Mouse (Mus musculus): ENCODE measurements around the gene Pla2g4b. TPM values are rescaled to one million over a fixed set of nuclear protein-coding genes. Genes with fewer than 3 reads are reported as not detected.

Pla2g4b gene
- polyA plus RNA-seq, 1 experiment = 0.56 TPM

DNA sequence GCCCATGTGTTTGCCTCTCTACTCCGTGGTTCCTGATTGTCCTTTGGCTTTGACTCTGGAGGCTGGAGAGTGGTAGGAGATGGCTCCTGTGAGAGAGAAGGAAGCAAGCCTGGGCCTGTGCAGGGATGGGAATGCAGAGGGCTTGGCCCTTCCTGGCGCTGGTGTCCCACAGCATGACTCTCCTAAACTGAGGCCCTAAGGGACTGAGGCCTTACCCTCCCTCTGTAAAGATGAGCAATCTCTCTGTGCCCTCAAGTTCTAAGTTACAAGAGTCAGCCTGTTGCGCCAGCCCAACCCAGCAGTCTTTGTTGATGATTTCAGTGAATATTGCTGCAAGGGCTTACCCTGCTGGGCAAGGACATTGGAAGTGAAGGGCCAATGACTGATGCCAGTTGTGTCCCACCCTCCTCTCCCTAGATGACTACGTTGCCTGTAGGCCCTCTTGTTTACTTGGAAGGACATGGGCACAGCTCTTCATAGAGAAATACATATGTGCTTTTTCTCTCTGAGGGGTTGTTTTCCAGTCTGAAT, 25.5 kb upstream of the Pla2g4b start:
- H3K27me3 ChIP-seq (ENCODE audit: control insufficient read depth, insufficient read depth, insufficient read length) = no peaks in the 10 kb centered on the region
- H3K4me3 ChIP-seq (ENCODE audit: insufficient read depth, poor library complexity, severe bottlenecking) = no peak overlapping the region
- no peaks in the 10 kb centered on the region for H3K79me3 ChIP-seq (ENCODE audit: low read depth)
- peaks cover 4% of the 10 kb centered on the region for H3K36me3 ChIP-seq (ENCODE audit: control insufficient read depth, insufficient read depth)
- H3ac ChIP-seq (ENCODE audit: control insufficient read depth, insufficient read length, low read depth) = no peak overlapping the region
- H3K79me2 ChIP-seq (ENCODE audit: control insufficient read depth, insufficient read depth) = no peaks in the 10 kb centered on the region
- TF ChIP-seq FOSL1 (IDR thresholded peaks at IDR 0.05; ENCODE audit: insufficient read depth, low read length, poor library complexity, severe bottlenecking) = no peak
- TF ChIP-seq MYOG (IDR thresholded peaks at IDR 0.05; ENCODE audit: control insufficient read depth, extremely low read depth, insufficient read length) = no peak
- no peak for TF ChIP-seq MAX (IDR thresholded peaks at IDR 0.05)
- TF ChIP-seq USF1 (IDR thresholded peaks at IDR 0.05; ENCODE audit: low read depth) = no peak
- no peak for TF ChIP-seq CTCF (IDR thresholded peaks at IDR 0.05; ENCODE audit: control insufficient read depth, insufficient read depth, insufficient read length)
- TF ChIP-seq MYOD1 (IDR thresholded peaks at IDR 0.05; ENCODE audit: control insufficient read depth, insufficient read length, low read depth) = no peak
- TF ChIP-seq CEBPB (IDR thresholded peaks at IDR 0.05; ENCODE audit: low read depth) = no peak

GRCm38 (mm10) chr2:120008672-120009071, 24.5 kb upstream of the Pla2g4b start:
- no peaks in the 10 kb centered on the region for H3K27me3 ChIP-seq (ENCODE audit: control insufficient read depth, insufficient read depth, insufficient read length)
- no peak overlapping the region for H3K4me3 ChIP-seq (ENCODE audit: insufficient read depth, poor library complexity, severe bottlenecking)
- H3ac ChIP-seq (ENCODE audit: control insufficient read depth, insufficient read length, low read depth) = no peak overlapping the region
- no peak for TF ChIP-seq USF1 (IDR thresholded peaks at IDR 0.05; ENCODE audit: low read depth)
- TF ChIP-seq CEBPB (IDR thresholded peaks at IDR 0.05; ENCODE audit: low read depth) = no peak
- no peak for TF ChIP-seq FOSL1 (IDR thresholded peaks at IDR 0.05; ENCODE audit: insufficient read depth, low read length, poor library complexity, severe bottlenecking)
- no peak for TF ChIP-seq CTCF (IDR thresholded peaks at IDR 0.05; ENCODE audit: control insufficient read depth, insufficient read depth, insufficient read length)
- TF ChIP-seq MAX (IDR thresholded peaks at IDR 0.05) = no peak
- no peak for TF ChIP-seq MYOG (IDR thresholded peaks at IDR 0.05; ENCODE audit: control insufficient read depth, extremely low read depth, insufficient read length)
- TF ChIP-seq MYOD1 (IDR thresholded peaks at IDR 0.05; ENCODE audit: control insufficient read depth, insufficient read length, low read depth) = no peak
- no peaks in the 10 kb centered on the region for H3K79me2 ChIP-seq (ENCODE audit: control insufficient read depth, insufficient read depth)
- H3K79me3 ChIP-seq (ENCODE audit: low read depth) = no peaks in the 10 kb centered on the region
- peaks cover 4% of the 10 kb centered on the region for H3K36me3 ChIP-seq (ENCODE audit: control insufficient read depth, insufficient read depth)

DNA sequence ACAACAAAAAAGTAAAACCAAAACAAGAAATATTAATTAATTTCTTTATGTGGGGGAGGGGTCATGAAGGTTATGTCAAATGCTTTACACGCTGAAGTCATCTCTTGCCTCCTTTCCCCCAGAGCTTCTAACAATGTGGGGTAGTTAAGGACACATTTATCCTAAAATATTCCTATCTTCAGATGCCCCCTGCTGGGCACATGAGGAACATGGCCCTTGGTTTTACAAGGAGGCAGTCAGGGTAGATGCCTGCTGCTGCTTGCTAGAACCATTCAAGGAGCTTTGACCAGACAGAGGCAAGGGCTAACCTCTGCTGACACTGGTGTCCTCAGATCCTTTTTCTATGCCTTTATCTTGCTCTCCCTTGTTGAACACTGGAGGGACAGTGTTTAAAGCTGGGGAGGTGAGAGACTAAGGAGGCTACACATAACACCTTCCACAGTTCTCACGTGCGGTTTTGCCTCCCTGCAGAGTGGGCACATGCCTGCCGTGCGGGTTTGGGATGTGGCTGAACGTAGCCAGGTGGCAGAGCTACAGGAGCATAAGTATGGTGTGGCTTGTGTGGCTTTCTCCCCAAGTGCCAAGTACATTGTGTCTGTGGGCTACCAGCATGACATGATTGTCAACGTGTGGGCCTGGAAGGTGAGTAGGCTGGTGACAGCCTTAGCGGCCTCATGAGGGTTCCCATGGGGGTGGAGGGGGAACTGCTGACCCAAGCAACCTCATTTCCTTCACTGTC, 21.6 kb upstream of the Pla2g4b start:
- H3ac ChIP-seq (ENCODE audit: control insufficient read depth, insufficient read length, low read depth) = no peak overlapping the region
- H3K36me3 ChIP-seq (ENCODE audit: control insufficient read depth, insufficient read depth) = peaks cover 1% of the 10 kb centered on the region
- H3K79me2 ChIP-seq (ENCODE audit: control insufficient read depth, insufficient read depth) = no peaks in the 10 kb centered on the region
- no peak overlapping the region for H3K4me3 ChIP-seq (ENCODE audit: insufficient read depth, poor library complexity, severe bottlenecking)
- no peak for TF ChIP-seq FOSL1 (IDR thresholded peaks at IDR 0.05; ENCODE audit: insufficient read depth, low read length, poor library complexity, severe bottlenecking)
- TF ChIP-seq CEBPB (IDR thresholded peaks at IDR 0.05; ENCODE audit: low read depth) = no peak
- no peak for TF ChIP-seq USF1 (IDR thresholded peaks at IDR 0.05; ENCODE audit: low read depth)
- TF ChIP-seq CTCF (IDR thresholded peaks at IDR 0.05; ENCODE audit: control insufficient read depth, insufficient read depth, insufficient read length) = no peak
- no peak for TF ChIP-seq MYOG (IDR thresholded peaks at IDR 0.05; ENCODE audit: control insufficient read depth, extremely low read depth, insufficient read length)
- no peak for TF ChIP-seq MAX (IDR thresholded peaks at IDR 0.05)
- no peak for TF ChIP-seq MYOD1 (IDR thresholded peaks at IDR 0.05; ENCODE audit: control insufficient read depth, insufficient read length, low read depth)
- no peaks in the 10 kb centered on the region for H3K27me3 ChIP-seq (ENCODE audit: control insufficient read depth, insufficient read depth, insufficient read length)
- H3K79me3 ChIP-seq (ENCODE audit: low read depth) = no peaks in the 10 kb centered on the region

DNA sequence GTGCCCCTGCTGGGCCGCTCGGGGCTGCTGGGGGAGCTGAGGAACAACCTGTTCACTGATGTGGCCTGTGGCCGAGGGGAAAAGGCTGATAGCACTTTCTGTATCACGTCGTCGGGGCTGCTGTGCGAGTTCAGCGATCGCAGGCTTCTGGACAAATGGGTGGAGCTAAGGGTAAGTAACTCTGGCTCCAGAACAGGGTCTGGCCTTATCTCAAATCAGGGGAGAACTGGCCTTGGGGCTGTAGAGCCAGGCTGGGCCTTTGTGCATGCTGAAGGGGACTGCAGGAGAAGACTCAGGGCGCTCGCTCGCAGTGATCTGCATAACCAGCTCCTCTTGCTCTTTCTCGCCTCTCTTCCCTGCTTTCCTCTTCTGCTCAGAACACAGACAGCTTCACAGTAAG, 20.3 kb upstream of the Pla2g4b start:
- Histone ChIP-seq H3K79me3 (ENCODE audit: low read depth) (no peaks in the 10 kb centered on the region), H3ac (ENCODE audit: control insufficient read depth, insufficient read length, low read depth) (no peak overlapping the region), H3K27me3 (ENCODE audit: control insufficient read depth, insufficient read depth, insufficient read length) (no peaks in the 10 kb centered on the region), H3K4me3 (ENCODE audit: insufficient read depth, poor library complexity, severe bottlenecking) (no peak overlapping the region), H3K36me3 (ENCODE audit: control insufficient read depth, insufficient read depth) (peaks cover 3% of the 10 kb centered on the region), H3K79me2 (ENCODE audit: control insufficient read depth, insufficient read depth) (no peaks in the 10 kb centered on the region)
- TF ChIP-seq USF1 (IDR thresholded peaks at IDR 0.05; ENCODE audit: low read depth) = no peak
- no peak for TF ChIP-seq MAX (IDR thresholded peaks at IDR 0.05)
- no peak for TF ChIP-seq MYOG (IDR thresholded peaks at IDR 0.05; ENCODE audit: control insufficient read depth, extremely low read depth, insufficient read length)
- TF ChIP-seq MYOD1 (IDR thresholded peaks at IDR 0.05; ENCODE audit: control insufficient read depth, insufficient read length, low read depth) = no peak
- no peak for TF ChIP-seq CTCF (IDR thresholded peaks at IDR 0.05; ENCODE audit: control insufficient read depth, insufficient read depth, insufficient read length)
- no peak for TF ChIP-seq CEBPB (IDR thresholded peaks at IDR 0.05; ENCODE audit: low read depth)
- no peak for TF ChIP-seq FOSL1 (IDR thresholded peaks at IDR 0.05; ENCODE audit: insufficient read depth, low read length, poor library complexity, severe bottlenecking)

DNA sequence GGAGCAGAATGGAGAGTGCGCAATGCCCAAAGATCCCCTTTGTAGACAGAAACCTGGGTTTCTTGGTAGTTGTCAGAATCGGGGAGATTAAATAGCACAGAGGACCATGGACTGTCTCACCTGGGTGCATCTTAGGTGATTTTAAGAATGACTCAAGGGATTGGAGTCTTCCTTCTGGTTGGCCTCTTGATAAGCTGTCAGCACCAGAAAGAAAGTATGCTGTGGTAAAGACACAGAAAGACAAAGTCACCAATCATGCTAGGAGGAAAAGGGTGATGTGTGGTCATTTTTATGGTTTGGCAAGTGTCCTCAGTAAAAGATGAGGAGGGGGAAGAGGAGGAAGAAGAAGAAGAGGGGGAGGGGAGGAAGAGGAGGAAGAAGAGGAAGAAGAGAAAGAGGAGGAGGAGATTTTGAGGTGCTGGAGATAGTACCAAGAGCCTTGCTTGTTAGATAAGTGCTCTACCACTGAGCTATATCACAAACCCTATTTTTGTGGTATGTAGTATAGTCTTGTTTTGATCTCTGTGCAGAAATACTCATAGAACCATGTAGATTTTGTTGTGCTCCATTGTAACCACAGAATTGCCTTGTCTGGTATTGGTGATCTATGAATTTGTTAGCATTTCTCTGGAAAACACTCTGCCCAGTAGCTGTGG, 19.3 kb upstream of the Pla2g4b start:
- peaks cover 9% of the 10 kb centered on the region for H3K36me3 ChIP-seq (ENCODE audit: control insufficient read depth, insufficient read depth)
- H3K79me2 ChIP-seq (ENCODE audit: control insufficient read depth, insufficient read depth) = no peaks in the 10 kb centered on the region
- no peak overlapping the region for H3K4me3 ChIP-seq (ENCODE audit: insufficient read depth, poor library complexity, severe bottlenecking)
- no peaks in the 10 kb centered on the region for H3K27me3 ChIP-seq (ENCODE audit: control insufficient read depth, insufficient read depth, insufficient read length)
- H3K79me3 ChIP-seq (ENCODE audit: low read depth) = no peaks in the 10 kb centered on the region
- TF ChIP-seq MYOD1 (IDR thresholded peaks at IDR 0.05; ENCODE audit: control insufficient read depth, insufficient read length, low read depth) = no peak
- TF ChIP-seq CEBPB (IDR thresholded peaks at IDR 0.05; ENCODE audit: low read depth) = no peak
- no peak for TF ChIP-seq FOSL1 (IDR thresholded peaks at IDR 0.05; ENCODE audit: insufficient read depth, low read length, poor library complexity, severe bottlenecking)
- no peak for TF ChIP-seq CTCF (IDR thresholded peaks at IDR 0.05; ENCODE audit: control insufficient read depth, insufficient read depth, insufficient read length)
- TF ChIP-seq MAX (IDR thresholded peaks at IDR 0.05) = no peak
- no peak for TF ChIP-seq USF1 (IDR thresholded peaks at IDR 0.05; ENCODE audit: low read depth)
- no peak overlapping the region for H3ac ChIP-seq (ENCODE audit: control insufficient read depth, insufficient read length, low read depth)
